Mouse (Mus musculus) brain, embryonic 18.5 days (tissue): ENCODE measurements around the gene Calm3.

Experiments
- DNase-seq: peaks from one replicate; pipeline ENCODE4 v3.0.0-alpha.2; 2012; ENCODE audit warnings: low read depth, low spot score

The Calm3 gene

DNA sequence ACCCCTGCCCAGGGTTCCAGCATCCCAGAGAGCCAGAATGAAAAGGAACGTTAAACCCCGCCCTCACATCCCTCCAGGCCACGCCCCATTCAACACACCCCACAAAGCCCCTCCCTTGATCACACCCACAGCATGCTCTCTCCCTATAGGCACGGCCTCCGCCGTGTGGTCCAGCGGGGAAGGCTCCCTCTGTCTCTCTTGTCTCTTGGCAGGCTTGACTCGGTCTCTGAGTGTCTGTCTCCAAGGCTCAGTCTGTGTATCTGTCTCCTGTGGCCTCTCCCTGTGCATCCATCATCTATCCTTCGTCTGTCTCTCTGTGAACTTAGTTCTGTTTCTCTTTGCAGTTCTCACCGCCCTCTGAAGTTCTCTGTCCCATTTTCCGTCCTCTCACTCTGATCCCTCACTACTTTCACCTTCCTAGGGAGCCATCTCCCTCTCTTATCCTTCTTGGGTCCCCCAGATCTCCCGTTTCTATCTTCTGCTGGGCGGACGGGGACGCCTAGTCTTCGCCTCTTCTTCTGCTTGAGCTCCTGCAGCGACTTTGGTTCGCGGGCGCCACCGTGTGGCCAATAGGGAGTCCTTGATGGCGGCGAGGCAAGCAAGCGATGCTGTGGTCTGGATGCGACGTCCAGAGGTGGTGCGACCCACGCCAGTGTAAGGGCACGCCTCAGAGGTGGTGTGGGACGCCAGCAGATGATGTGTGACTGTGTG lies 32.1 kb downstream of the Calm3 start, which contains the start of gene Gng8:
Gng8 (plus strand) TSS at position 146 of the 711 bp plus-strand sequence.
- DNase-seq: no peak

DNA sequence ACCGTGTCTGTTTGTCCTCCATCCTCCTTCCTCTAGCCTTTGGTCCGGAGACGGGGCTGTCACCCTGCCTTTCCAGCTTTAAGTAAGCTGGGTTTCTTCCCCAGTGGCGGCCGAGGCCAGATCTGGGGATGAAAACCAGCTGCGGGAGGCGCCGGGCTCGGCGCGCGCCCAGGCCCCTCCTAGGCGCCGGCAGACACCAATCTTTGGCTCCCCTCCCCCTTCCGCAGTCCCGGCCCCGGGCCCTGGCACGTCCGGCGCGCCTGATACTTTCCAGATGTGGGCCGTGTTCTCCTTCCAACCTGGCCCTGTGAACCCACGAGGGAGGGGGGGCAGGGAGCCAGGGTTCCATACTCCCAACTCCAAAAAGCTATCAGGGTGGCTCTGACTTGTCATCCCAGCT lies 33.0 kb downstream of the Calm3 start:
- DNase-seq: no peak

DNA sequence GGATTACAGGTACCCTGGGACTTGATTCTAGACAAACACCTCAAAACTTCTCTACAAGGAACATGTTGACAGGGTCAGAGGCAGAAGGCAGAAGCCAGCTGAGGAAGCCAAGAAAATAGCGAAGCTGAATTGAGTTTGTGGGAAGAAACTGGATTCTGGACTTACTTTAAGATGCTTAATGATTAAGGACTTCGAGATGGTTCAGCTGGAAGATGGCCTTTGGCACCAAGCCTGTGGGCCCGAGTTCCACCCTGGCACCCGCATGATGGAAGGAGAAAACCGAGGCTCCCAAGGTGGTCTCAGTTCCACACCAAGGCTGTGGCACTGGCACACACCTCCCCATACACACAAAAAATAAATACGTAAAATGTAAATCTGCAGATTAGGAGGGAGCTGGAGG lies 33.4 kb downstream of the Calm3 start:
- no peak for DNase-seq

DNA sequence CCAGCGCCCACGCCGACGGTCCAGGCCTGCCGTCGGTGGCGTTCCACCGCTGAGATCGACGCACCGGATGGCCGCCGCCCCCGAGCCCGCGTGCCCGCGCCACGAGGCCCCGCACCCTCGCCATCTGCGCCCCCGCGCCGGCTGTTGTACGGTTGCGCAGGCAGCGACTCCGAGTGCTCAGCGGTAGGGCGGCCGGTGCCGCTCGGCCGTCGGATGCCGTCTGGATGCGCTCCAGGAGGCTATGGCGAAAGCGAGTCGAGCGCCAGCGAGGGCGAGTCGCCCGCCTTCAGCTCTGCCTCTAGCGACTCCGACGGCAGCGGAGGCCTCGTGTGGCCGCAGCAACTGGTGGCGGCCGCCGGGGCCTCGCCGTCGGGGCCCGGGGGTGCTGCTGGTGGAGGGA lies 38.0 kb downstream of the Calm3 start:
- no peak for DNase-seq

DNA sequence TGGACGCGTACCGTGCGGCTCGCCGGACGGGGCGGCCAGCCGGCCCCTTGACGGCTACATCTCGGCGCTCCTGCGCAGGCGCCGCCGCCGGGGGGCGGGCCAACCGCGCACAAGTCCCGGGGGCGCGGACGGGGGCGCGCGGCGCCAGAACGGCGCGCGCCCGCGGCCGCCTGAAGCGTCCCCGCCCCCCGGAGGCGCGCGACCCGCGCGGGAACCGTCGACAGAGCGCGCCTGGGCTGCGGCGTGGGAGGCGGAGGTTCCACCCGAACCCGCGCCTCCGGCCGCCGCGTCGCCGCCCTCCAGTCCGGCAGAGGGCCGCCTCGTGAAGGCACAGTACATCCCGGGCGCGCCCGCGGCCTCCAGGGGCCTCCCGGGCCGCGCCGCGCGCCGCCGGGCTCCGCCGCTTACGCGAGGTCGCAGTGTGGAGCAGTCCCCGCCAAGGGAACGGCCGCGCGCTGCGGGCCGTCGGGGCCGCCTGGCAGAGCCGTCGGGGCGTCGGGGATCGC lies 38.6 kb downstream of the Calm3 start:
- no peak for DNase-seq

DNA sequence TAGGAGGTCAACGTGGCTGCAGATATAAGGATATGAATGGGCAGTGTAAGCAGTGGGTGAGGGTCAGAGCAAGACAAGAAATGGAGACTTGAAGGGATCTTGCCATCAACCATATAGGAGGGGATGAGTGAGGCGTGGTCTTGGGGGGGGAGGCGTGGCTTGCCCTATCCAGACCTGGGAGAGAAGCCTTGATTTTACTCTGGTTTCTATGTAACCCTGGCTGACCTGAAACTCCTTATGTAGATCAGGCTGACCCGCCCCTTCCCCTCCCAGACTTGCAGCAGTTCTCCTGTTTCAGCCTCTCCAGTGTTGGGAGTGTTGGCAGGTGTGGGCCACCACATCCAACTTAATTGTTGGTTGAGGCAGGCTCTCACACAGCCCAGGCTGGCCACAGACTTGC lies 39.6 kb downstream of the Calm3 start:
- no peak for DNase-seq

DNA sequence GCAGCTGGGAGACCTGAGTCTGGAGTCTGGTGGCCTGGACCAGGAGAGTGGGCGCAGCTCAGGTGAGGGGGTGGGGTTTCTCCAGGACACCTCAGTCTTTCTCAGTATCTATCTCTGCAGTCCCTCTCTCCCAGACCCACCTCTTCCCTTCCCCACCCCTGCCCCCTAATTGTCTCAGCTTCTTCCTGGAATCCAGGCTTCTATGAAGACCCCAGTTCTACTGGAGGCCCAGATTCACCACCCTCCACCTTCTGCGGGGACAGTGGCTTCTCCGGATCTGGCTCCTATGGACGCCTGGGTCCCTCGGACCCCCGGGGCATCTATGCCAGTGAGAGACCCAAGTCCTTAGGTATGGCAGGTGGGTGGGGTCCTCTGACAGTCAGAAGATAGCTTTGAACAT lies 40.8 kb downstream of the Calm3 start:
- no peak for DNase-seq

DNA sequence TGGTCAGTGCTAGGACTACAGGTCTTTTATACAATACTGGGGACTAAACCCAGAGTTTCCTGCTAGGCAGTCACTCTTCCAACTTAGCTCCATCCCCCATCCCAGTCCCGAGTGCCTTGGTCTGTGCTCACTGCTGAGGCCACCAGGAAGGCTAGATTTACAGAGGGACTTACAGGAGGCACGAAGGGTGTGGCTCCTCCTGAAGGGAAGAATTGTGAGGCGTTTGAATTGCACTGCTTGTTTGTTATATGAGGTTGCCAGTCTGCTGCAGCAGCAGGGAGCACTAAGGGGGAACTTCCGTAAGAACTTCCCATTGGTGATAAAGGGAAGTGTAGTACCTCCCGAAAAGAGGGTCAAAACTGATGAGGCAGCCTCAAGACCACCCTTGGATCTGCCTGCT lies 43.3 kb downstream of the Calm3 start:
- DNase-seq: no peak

DNA sequence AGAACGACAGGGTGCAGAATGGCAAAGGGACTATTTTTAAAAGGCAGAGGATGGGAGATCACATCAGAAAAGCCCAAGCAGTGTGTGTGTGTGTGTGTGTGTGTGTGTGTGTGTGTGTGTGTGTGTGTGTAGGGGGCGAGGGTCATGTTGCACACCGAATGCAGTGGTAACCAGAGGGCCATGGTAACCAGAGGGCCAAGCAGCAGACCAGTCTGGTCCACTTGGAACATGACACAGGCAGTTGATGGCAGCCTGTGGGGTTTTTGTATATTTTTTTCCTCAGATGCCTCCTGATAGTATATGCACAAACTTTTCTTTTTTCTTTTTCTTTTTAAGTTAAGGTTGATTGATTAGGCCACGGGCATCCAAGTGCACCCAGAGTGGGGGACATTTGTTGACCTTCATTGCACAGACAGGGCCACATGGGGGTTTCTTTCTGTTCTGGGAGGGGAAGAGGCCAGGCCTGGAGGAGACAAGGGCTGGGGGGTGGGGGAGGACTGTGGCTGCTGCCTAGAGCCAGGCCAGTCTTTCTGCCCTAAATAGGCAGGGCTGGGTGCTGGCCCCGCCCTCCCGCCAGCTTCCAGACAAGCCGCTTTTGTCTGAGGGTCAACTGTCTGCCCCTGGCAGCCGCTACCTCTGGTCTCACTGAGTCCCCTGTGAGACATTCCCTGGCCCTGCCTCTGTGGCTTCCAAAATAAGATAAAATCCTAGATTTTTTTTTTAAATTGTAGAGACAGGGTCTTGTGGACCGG lies 43.9 kb downstream of the Calm3 start:
- DNase-seq: no peak

DNA sequence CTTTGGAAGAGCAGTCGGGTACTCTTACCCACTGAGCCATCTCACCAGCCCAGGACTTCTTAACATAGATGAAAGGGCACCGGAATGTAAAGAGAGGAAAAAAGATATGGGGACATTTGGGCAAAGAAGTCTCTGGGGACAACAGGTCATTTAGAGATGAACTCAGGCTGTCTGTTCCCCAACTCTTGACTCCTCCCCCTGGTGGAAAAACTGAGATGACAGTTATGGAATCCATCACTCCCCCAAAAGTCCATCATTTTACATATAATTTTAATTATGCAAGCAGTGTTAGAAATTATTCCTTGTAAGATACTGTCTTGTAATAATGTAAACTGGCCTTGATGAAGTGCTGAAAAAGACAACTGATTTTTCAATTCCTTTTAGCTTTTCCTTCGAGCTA lies 46.2 kb downstream of the Calm3 start:
- DNase-seq: no peak

DNA sequence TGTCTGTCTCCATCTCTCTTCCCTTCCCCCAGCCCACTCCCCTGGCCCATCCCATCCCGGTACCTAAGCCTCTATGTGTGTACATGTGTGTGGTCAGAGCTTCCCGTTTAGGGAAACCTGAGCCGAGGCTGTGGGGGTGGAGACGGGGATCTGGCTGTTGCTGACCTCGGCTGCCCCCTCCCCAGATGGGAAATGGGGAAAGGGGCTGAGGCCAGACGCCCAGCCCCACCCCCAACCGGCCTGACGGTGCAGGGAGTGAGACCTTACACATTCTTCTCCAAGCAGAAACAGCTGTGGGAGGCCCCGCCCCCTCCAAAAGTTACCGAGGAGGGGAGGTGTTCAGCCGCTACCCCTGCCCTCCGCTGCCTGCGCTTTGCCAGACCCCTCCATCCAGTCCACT lies 47.3 kb downstream of the Calm3 start:
- no peak for DNase-seq

DNA sequence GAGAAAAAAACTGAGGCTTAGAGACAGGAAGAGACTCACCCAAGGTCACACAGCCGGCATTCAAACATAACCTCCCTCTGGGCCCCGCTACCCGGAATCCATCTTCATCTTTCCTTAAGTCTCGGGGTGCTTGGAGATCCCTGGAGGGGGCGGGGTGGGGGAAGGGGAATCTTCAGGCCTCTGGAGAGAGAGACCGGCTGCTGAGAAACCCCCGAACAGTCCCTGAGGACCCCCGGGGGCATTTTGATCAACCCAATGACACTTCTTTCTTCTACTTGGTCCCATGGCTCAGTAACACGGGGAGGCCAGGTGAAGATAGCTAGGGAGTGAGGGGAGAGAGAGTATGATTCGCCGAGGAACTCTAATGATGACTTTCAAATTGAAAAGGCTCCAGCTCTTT lies 47.9 kb downstream of the Calm3 start:
- DNase-seq: no peak

DNA sequence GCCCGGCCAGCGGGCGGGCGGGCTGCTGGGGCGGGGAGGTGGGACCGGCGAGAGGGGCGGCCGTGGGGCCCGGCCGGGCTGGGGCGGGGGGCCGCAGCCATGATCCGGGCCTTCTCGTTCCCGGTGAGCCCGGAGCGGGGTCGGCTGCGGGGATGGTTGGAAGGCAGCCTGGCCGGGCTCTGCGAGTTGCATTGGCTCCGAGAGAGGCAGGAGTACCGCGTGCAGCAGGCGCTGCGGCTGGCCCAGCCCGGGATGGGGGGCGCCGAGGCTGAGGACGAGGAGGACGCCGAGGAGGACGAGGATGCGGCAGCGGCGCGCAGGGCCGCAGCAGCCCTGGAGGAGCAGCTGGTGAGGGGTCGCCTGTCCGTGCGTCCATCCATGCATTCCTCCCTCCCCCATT lies 48.6 kb downstream of the Calm3 start:
- DNase-seq: no peak

DNA sequence AGATGAGACGGTGACA lies 48.8 kb downstream of the Calm3 start, which contains the start of gene Dact3:
Dact3 (plus strand) TSS at position 8 of the 16 bp plus-strand sequence.
- DNase-seq: no peak

DNA sequence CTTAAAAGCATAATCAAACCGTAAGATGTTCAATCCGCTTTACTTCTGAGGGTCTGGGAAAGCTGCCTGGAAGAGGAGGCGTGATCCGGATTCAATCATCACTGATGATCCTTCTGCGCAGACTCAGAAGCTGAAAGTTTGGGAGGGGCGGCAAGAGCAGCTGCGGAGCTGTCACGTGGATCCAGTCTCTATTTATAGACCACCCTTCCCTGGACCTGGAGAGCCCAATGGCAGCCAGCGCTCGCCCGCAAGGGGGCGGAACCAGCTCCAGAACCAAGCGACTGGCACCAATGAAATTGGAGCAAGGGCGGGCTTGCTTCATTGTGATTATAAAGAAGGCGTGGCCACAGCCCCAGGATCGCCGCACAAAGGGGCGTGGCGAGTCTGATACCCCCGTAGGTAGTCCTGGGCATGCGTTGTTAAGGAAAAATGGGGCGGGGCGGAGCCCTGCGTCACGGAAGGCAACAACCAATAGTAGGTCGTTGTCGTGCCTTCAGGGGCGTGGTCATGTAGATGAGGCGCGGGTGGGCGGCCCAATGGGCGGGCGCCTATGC lies 49.1 kb downstream of the Calm3 start:
- peak; percentile 100 for DNase-seq

DNA sequence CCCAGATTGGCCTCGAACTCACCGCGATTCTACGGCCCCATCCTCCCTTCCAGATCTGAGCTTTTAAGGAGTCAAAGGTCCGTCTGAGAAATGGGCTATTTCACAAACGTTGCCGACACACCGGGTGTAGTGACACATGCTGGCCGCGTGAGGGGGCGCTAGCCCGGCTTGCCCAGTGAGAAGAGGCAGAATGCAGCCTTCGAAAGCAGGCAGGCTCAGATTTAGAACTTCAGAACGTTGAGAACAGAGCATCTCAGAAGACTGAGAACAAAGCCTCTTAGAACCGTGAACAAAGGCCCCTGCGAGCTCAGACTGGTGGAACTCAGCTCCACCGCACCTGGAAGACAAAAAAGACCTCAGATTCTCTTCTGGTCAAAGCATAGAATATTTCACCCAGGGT lies 49.7 kb downstream of the Calm3 start:
- DNase-seq: no peak

DNA sequence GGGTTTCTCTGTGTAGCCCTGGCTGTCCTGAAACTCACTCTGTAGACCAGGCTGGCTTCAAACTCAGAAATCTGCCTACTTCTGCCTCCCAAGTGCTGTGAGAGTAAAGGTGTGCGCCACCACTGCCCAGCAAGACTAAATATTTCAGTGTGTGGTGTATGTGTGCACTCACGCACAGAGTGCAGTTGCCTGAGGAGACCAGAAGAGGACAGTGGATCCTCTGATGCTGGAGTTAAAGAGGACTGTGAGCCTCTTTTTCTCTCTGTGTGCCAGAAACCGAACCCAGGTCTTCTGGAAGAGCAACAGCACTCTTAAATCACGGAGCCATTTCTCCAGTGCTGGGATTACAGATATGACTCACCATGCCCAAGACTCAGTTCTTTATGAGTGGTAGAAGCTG lies 50.5 kb downstream of the Calm3 start:
- DNase-seq: no peak

DNA sequence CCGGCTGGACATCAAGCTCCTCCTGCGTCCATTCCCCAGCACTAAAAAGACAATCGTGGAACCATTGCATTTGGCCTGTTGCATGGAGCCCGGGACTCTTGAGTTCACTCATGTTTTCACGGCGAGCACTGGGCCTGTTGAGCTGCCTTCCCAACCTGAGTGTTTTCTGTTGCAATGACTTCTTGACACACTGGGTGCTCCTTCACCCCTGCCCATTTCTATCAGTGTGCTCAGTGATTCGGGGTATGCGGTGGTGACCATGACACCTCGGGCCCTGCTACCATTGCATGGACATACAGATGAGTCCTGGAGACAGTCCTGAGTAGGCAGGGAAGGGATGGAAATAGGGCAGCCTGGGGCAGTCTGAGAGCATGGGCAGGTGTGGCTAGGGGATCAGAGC lies 51.4 kb downstream of the Calm3 start:
- no peak for DNase-seq

DNA sequence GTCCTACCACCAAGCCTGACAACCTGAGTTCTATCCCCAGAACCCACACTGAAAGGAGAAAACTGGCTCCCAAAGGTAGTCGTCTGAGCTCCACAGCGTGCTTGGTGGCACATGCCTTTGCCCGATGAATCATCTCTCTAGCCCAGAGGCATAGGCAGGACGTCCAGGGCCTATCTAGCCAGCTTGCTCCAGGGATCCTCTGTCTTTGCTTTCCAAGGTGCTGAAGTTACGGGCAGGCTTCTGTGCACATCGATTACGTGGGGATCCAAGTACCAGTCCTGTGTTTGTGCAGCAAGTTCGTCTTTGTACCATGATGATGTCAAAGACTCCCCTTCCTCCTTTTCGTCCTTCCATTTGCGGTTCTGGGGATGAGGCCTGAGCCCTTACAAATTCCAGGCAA lies 52.3 kb downstream of the Calm3 start:
- no peak for DNase-seq

DNA sequence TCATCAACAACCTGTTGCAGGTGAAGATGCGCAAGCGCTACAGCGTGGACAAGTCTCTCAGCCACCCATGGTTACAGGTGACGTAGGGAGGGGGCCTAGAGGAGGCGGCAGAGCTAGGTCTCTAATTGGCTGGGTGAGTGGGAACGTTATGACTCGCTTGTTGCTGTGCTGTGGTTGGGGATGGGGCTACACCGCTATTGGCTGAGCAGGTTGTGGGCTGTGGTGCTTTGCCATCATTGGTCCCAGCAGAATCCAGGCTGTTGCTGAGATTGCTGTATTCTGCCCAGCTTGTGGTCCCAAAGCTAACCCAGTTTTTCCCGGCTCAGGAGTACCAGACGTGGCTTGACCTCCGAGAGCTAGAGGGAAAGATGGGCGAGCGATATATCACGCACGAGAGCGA lies 54.4 kb downstream of the Calm3 start:
- peak; percentile 93 for DNase-seq

DNA sequence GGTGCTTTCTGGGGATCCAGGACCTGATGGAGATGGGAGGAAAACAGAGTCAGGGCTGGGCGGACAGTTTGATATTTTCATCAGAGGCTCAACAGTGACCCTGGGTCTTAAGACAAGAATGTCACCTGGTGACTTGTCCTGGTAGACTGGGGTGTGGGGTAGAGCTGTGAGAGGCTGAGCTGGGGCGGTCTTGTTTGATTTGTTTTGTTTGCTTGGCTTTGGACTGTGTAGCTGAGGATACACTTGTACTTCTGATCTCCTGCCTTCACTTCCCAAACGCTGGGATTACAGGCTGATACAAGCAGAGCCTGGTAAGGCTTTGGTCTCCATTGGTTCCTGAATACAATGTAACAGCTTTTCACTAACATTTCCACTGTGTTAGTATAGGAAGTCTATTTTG lies 56.4 kb downstream of the Calm3 start:
- DNase-seq: no peak
